Mouse (Mus musculus) right cerebral cortex, postnatal 10 days (tissue): Measurements from ENCODE around the gene Paqr4.
"Not testable (repeated sequence)": the region's sequence is repeated elsewhere in the genome, so short reads cannot be mapped to it uniquely, and the experiment has no call there.

Source experiments
- DNase-seq, 2 experiments: peaks; one replicate each; pipeline ENCODE4 v3.0.0; 2021; ENCODE audit warnings: low spot score in 2 of 2

The Paqr4 gene

GRCm38 (mm10) chr17:23740598-23741021, at the start of gene Paqr4:
Gene Paqr4, minus strand, starts transcription at chr17:23740867.
- DNase-seq, result no peak

- no peak for DNase-seq
These were observed 49.1 kb upstream of the Paqr4 start for GRCm38 (mm10) chr17:23789749-23790268.

- no peak for DNase-seq
These were observed 48.3 kb upstream of the Paqr4 start for GRCm38 (mm10) chr17:23788973-23789372.

DNA sequence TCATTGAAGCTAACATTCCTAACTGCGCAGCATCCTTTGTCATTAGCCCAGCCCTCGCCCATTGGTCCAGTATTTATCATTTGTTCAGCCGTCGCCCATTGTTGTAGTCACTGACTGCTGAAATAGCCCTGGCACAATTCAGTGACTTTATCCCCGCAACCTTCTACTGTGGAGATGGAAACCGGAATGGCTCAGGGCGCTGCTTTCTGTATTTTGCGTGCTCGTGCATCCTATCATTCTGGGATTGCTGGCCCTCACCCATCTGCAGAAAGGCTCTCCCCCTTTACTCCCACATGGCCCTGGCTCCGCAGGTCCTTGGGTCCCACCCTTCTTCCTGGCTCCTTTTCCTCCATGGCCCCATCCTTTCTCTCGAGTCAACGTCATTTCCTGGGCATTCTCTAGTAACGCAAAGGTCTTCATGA, 45.9 kb upstream of the Paqr4 start:
- DNase-seq, result peak; percentile 48 to 72

DNA sequence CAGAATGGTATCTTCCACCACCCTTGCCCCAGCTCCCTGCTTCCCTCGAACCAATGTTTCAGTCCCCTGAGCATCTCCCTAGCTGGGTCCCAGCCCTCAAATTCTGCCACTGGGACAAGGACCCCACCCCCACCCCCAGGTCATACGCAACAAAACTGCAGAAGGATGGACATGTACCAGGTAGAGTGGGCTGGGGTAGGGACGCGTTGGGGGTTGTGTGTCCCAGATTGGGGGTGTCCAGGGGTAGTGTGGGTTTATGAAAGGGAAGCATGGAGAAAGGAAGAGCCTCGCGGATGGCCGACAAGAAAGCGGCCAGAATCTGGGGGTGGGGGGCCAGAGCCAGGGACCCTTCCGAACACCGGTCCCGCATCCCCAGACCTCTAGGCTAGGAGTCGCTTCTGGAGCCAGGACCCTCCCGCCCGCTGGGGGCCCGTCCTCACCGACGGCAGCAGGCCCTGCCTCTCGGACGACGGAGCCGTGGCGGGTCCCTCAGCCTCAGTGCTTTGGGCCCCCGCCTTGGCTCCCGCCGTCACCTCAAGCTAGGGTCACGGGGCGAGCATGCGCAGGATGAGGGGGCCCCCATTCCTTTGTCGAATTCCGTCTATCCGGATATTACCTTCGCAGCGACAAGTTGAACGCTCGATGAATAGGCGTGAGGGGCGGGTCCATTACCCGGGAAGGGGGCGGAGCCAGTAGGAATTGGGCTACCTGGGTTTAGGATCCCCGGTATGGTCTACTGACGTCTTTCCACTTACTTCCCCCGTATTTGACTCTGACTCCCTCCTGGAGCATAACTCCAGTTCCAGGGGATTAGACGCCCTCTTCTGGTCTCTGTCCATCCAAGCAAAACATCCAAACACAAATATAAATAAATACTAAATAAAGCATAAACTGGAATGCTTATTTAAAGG, 45.1 kb upstream of the Paqr4 start, which contains the start of gene Flywch2:
Gene Flywch2 (minus strand): TSS at position 521 of the 911 bp plus-strand sequence.
- DNase-seq, result peak; percentile 94 to 96

DNA sequence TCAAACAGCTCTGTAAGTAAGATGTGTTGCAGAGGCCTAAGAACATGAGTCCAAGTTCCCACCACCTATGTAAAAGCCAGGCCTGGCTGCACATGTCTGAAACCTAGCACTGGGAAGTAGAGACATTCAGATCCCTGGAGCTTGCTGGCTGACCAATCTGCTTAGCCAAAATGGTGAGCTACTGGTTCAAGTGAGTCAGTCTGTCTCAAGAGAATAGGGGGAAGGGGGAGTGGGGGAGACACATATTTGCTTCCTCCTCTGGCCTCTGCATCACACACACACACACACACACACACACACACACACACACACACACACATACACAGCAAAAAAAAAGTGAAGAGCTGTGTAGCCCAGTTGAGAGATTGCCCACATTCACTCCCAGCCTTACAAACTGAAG, 42.7 kb upstream of the Paqr4 start:
- DNase-seq, result no peak

DNA sequence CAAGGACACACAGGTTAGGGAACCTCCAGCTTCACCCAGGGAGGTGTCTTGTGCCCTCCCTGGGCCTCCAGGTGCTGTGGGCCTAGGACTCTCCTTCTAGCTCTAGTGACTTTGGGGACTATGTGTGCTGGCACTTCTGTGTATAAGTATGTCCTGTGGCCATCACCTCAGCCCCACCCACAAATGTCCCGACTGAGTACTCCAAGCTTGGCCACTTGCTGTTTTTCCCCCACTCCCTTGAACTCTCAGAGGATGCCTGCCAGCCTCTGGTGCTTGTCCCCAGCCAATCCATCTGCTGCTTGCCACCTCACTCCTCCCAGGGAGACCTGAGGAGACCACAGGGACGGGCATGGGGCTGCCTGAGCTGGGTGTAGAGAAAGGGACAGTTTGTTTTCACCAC, 37.8 kb upstream of the Paqr4 start:
- no peak for DNase-seq

DNA sequence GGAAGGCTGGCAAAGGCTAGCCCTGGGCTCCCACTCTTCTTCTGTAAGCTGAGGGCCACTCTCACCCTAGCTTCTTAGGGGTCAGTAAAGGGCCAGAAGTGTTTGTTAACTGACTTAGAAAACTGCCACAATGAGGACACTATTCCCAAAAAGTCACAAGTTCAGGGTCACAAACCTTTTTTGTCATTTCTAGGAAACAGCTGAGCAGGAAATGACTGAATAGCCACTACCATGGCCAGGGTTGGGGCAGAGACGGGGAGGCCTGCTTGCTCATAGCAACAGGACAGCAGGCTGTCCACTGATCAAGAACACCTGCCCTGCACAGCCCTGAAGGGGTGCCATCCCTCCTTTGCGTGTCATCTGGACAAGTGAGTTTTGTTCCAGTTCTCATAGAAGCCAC, 36.5 kb upstream of the Paqr4 start:
- no peak for DNase-seq

GRCm38 (mm10) chr17:23776216-23776615, 35.5 kb upstream of the Paqr4 start:
- no peak for DNase-seq

DNA sequence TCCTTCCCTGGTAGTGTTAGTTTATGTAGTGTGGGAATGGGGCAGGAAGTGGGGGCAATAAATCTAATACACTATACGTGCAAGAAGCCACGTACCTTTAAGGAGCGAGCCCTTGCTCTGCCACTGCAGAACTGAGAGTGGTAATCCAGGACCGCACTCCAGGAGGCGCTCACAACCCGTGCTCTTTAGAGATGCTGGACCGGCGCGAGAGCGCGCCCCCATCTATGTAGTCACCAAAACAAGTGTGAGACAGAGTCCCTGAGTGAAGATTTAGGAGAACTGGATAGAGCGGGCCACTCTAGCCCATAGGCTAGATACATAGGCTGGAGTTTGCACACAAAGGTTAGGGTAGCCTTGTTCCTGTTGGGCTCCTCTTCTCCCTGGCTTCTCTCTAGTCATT, 33.4 kb upstream of the Paqr4 start:
- DNase-seq, result peak; percentile 81 to 86

- DNase-seq, result no peak
These were observed 33.0 kb upstream of the Paqr4 start for GRCm38 (mm10) chr17:23773676-23774075.

DNA sequence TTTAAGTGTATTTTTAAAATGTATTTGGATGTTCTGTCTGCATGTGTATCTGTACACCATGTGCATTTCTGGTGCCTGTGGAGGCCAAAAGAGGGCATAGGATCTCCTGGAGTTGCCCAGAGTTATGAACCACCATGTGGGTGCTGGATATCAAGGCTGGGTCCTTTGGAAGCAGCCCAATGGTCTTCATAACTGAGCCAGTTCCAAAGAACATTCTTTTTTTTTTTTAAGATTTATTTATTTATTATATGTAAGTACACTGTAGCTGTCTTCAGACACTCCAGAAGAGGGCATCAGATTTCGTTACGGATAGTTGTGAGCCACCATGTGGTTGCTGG, 31.5 kb upstream of the Paqr4 start:
- DNase-seq, result not testable (repeated sequence)

DNA sequence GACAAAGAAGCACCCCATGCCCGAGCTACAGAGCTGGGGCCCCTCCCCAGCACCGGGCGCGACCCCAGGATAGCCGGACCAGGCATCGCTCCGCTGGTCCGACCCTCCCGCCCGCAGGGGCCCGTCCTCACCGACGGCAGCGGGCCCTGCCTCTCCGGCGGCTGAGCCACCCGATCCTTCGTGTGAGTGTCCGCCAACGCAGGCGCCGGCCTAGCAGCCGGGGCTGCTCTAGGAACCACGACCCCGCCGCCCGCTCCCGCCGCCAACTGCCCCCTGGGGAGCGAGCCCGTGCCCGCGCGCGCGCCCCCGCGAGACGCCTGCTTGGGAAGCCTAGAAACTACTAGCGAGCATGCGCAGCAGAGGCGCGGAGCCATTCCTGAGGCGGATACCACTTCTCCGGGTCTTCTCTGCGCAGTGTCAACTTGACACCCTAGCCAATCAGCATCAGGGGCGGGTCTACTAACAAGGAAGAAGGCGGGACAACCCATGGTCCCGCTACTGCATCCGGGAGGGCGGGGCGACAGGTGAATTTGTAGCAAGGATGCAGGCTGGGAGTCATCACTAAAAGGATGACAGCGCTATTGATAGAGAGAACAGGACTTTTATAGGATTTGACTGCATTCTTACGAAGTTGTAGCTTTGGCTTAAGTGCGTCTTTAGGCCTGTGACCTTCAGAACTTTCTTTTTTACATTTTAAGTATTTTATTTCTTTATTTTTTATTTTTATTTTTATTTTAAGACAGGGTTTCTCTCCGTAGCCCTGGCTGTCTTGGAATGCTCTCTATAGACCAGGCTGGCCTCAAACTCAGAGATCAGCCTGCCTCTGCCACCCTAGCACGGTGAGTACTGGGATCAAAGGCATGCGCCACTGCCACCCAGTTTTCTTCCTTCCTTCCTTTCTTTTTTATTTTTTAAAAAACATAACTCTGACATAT, 30.9 kb upstream of the Paqr4 start, which contains the start of gene Flywch1:
Gene Flywch1 (minus strand): TSS at position 319 of the 935 bp plus-strand sequence.
- peak; percentile 99 for DNase-seq

DNA sequence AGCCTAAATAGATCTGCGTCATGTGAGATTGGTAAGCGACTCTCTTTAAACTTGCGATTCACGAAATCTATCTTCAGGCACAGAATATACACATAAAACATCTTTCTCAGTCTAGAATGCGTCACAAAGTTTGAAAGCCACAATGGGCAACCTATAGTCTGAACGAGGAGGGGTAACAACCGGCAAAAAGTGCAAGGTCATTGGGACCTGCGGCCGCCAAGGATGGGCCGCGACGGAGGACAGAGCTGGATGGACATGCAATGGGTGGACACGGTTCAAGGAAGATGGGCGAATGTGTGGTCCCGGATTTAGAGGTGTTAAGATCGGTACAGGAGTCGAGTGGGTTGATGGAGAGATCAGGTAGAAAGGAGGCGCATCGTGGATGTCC, 30.2 kb upstream of the Paqr4 start:
- no peak for DNase-seq

GRCm38 (mm10) chr17:23770493-23770892, 29.8 kb upstream of the Paqr4 start:
- DNase-seq, result no peak

DNA sequence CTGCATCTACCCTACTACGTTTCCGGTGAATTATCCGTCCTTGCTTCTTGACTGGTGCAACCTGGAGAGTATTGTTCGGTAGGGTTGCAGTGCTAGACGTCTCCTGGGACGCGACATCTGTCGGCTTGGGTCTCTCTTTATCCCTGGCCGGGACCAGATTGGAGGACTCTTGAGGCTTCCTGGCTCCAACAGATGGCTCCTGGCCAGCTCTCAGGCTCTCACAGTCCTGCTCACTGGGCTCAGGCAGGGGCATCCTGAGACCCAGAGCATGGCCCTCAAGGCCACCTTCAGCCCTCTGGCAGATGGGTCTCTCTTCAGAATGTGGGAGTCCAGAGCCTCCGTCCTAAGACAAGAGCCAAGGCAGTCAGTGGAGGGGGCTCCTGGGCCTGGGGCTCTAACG, 22.3 kb upstream of the Paqr4 start:
- DNase-seq, result no peak

DNA sequence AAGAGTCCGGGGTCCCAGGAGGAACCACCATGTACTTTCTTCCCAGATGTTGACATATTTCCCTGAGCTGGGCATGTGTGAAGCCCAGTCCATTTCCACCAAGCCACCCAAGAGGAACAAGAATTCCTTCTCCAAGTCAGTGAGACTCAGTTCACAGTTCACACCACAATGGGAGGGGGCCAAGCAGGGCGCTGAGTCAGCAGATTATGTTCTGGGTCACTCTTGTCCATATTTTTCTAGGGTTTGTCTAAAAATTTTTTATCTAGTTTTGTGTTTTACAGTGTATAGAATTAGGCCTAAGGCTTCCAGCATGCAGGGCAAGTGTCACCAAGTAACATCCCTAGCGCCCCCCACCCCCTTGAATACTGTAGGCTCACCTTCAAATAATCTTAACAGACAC, 20.5 kb upstream of the Paqr4 start:
- DNase-seq, result no peak

DNA sequence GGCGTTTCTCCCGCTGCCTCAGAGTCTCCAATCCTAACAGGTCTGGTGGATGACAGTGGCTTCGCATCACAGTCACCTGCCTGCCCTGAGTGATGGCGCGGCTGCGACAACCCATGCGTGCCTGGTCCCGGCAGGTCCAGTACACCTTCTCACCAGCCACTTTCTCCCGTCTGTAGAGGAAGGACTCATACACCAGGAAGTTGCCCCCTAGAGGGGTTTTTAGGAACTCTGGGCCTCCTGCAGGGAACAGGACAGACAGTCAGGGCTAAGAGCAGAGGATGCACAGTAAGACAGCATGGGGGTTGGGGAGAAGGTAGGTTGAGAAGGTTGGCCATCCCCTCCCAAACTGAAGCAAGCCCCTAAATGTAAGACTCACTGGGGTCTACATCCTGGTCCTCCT, 19.6 kb upstream of the Paqr4 start:
- no peak for DNase-seq

DNA sequence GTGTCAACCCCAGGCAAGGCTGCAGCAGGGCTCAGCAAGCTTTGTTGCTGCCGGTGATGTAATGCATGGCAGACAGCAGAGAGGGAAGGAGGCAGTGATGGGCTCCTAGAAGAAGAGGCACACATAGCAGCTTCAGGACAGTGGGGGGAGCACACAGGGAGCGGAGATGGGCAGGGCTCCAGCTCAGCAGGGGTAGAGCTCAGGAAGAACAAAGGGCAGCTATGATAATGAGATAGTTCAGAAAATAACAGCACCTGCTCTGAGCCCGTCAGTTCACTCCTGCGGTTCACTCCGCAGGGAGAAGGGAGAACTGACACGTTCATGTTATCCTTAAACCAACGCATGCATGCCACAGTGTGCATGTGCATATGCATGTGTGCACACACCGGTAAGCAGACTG, 18.1 kb upstream of the Paqr4 start:
- no peak for DNase-seq

DNA sequence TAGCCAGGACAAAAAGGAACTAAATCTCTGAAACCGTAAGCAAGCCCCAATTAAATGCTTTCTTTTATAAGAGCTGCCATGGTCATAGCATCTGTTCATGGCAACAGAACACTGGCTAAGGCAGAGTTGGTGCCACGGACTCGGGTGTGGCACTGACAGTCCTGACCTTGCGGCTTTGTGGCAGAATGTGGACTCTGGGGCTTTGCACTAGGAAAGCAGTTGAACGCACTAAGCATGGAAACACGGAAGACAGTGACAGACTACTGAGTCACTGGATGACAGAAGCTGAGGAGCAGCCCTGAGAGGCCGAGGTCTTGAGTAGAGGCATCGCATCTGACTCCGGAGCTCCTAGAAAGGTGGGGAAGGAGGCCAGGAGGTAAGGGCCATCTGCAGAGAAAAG, 16.9 kb upstream of the Paqr4 start:
- no peak for DNase-seq

- DNase-seq, result no peak
These were observed 15.0 kb upstream of the Paqr4 start for GRCm38 (mm10) chr17:23755689-23756088.
